Mouse (Mus musculus): Measurements from ENCODE around the gene Limch1.

DNA sequence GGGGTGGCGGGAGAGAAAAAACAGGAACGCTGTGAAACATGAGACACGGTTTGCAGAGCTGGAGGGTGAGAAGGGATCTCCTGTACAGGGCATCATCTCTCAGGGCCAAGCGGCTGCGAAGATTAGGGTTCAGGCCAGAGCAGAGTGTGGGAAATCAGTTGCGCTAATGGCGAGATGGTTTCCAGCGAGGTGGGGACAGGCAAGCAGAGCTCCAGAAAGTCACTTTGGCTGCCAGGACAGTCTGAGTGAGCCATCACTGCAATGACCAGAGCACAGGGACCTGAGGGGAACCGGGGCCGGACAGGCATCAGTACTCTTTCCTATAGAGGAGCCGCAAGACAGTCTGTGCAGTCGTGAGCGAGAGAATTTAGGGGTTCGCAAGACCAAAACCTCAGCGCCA, 349.5 kb downstream of the Limch1 start:
- TF ChIP-seq CTCF (IDR thresholded peaks at IDR 0.05; ENCODE audit: low read depth) (no peak), EP300 (IDR thresholded peaks at IDR 0.05; ENCODE audit: low read depth) (no peak)

Data from liver, embryonic 14.5 days (tissue).